Mouse (Mus musculus): Measurements from ENCODE around the gene Pgam5. TPM values are rescaled to one million over a fixed set of nuclear protein-coding genes. Genes with fewer than 3 reads are reported as not detected.

The Pgam5 gene
- total RNA-seq, 2 experiments from 2014 or later = 21.8 to 24.1 TPM

DNA sequence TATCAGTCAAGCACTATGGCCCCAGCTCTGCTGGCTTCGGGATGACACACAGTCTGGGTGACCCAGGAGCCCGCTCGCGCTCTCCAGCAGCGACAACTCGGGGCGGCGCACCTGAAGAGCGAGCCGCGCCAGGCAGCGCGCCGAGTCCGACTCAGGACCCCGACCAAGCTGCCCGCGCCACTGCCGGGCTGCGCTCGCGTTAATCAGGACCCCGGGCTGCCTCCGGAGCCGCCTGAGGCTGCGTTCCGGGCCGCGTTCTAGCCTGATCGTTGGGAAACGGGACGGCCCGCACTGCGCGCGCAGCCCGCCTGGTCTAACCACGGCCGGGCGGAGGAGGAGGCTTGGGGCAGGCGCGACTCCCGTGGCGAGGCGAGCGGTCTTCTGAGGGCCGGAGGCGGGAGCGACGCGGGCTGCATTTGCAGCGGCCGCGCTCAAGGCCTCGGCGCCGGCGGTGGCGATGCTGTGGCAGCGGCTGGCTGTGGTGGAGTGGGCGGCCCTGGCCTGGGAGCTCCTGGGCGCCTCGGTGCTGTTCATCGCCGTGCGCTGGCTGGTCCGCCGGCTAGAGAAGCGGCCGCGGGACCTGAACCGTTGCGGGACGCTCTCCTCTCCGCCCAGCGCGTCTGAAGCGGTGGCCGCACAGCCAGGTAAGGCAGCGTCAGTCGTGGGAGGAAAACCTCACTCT lies 38.8 kb downstream of the Pgam5 start, which contains the start of gene Ankle2:
Ankle2 (plus strand) TSS at position 225 of the 682 bp plus-strand sequence.
- DNase-seq = peak; percentile 90

- no peak for DNase-seq
These were observed 39.3 kb downstream of the Pgam5 start for GRCm38 (mm10) chr5:110230401-110230779.

DNA sequence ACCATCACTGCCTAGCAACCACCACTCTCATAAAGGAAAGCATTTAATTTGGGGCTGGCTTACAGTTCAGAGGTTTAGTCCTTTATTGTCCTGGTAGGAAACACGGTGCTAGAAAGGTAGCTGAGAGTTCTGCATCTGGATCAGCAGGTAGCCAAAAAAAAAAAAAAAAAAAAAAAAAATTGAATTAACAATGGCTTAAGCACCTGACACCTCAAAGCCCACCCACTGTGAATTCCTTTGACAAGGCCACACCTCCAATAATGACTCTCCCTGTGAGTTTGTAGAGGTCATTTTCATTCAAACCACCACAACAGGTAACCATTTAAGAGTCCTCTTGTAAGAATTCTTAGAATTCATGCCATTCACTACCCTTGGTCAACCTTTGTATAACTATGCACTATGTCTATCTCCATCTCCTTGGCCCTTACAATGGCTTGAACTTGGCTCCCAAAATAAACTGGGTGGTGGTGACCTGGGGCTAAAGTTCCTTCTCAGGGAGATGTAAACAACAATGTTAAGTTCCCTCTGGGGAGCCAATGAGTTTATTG lies 42.3 kb downstream of the Pgam5 start:
- no peak for DNase-seq

DNA sequence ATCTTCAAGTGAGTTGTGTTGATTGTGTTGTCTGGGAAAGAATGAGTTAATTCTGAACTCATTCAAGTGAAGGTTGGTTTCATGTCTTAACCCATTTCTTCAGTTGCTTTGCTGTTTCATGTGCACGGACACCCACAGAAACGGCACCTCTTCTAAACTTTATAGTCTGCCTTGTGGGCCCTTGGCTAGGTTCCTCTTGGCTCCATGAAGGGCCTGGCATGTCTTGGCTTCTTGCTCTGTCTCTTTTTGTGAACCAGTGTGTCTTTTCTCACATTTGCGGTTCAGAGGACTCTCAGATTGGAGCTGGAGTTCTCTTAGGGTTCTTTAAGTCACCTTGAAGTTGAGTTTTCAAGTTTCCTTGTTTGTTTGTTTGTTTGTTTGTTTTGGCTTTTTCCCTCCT lies 44.7 kb downstream of the Pgam5 start:
- no peak for DNase-seq

- no peak for DNase-seq
These were observed 47.0 kb downstream of the Pgam5 start for GRCm38 (mm10) chr5:110222757-110223156.

- no peak for DNase-seq
These were observed 49.4 kb downstream of the Pgam5 start for GRCm38 (mm10) chr5:110220331-110220730.

- no peak for DNase-seq
These were observed 52.9 kb downstream of the Pgam5 start for GRCm38 (mm10) chr5:110216780-110217179.

DNA sequence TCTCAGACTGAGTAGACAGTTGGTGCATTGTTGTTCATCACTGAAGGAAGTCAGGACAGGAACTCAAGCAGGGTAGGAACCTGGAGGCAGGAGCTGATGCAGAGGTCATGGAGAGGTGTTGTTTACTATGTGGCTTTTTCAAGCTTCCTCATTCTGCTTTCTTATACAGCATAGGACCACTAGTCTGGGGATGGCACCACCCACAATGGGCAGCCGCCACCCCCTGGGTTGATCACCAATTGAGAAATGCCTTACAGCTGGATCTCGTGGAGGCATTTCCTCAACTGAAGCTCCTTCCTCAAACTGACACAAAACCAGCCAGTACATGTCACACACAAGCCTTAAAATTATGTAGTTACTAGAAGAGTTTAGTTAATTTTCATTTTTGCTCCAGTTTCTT lies 58.4 kb downstream of the Pgam5 start:
- DNase-seq = no peak

Other genes with a start within 250 kb of the Pgam5 start
- gene Gm17655, start 197.4 kb downstream of the Pgam5 start, total RNA-seq (2021) = 1 to 10 TPM in 1 of 2 experiments, under 1 TPM in 1; 0.64 to 1.7 TPM
- under 1 TPM; 0.21 to 0.26 TPM for gene Gm35315, start 175.5 kb downstream of the Pgam5 start, total RNA-seq (2021)
- gene Plcxd1, start 169.9 kb downstream of the Pgam5 start, total RNA-seq (2021) = not detected
- 10 to 100 TPM; 12.3 to 13.4 TPM for gene Gtpbp6, start 161.7 kb downstream of the Pgam5 start, total RNA-seq (2021)
- 1 to 10 TPM; 3.1 to 3.8 TPM for gene Zfp605, start 159.8 kb downstream of the Pgam5 start, total RNA-seq (2021)
- 10 to 100 TPM; 14.5 to 15.7 TPM for gene Chfr, start 134.1 kb downstream of the Pgam5 start, total RNA-seq (2021)
- 10 to 100 TPM; 38.0 to 40.6 TPM for gene Golga3, start 93.2 kb downstream of the Pgam5 start, total RNA-seq (2021)
- gene Ankle2, start 38.9 kb downstream of the Pgam5 start, total RNA-seq (2021) = 10 to 100 TPM; 24.3 to 24.4 TPM
- 10 to 100 TPM; 45.2 to 46.4 TPM for gene Pxmp2, start 16.3 kb upstream of the Pgam5 start, total RNA-seq (2021)
- gene Pole, start 16.4 kb upstream of the Pgam5 start, total RNA-seq (2021) = 1 to 10 TPM in 1 of 2 experiments, under 1 TPM in 1; 0.92 to 1.4 TPM
- not detected for gene P2rx2, start 73.3 kb upstream of the Pgam5 start, total RNA-seq (2021)
- gene Lrcol1, start 74.8 kb upstream of the Pgam5 start, total RNA-seq (2021) = not detected
- gene Fbrsl1, start 178.6 kb upstream of the Pgam5 start, total RNA-seq (2021) = 10 to 100 TPM; 23.6 to 32.1 TPM